Mouse (Mus musculus): Measurements from ENCODE around the gene Mrln. TPM values are rescaled to one million over a fixed set of nuclear protein-coding genes. Genes with fewer than 3 reads are reported as not detected.

Gene Mrln
- polyA plus RNA-seq, 1 experiment from 2014 or later, result 1.4 TPM

- 86% methylated on average over 9 of the region's 9 CpGs for WGBS
- no peaks in the 10 kb centered on the region for H3K27me3 ChIP-seq
- no peaks in the 10 kb centered on the region for H3K9me3 ChIP-seq
- no peak overlapping the region for H3K4me2 ChIP-seq
- H3K4me3 ChIP-seq (replicated peaks), result no peak overlapping the region
- H3K4me1 ChIP-seq, result peaks cover 8% of the 10 kb centered on the region; the same call in 1 of the 2 replicates
- no peak overlapping the region for H3K9ac ChIP-seq
- no peak for ATAC-seq (ENCODE audit: low FRiP score)
- H3K36me3 ChIP-seq (replicated peaks), result no peaks in the 10 kb centered on the region
- no peak overlapping the region for H3K27ac ChIP-seq
Measured at GRCm38 (mm10) chr10:70264337-70265036, 60.0 kb downstream of the Mrln start.

- Histone ChIP-seq H3K9me3 (no peaks in the 10 kb centered on the region), H3K9ac (no peak overlapping the region), H3K36me3 (replicated peaks) (no peaks in the 10 kb centered on the region), H3K27ac (no peak overlapping the region), H3K4me3 (replicated peaks) (no peak overlapping the region), H3K4me1 (no peaks in the 10 kb centered on the region), H3K4me2 (no peak overlapping the region), H3K27me3 (no peaks in the 10 kb centered on the region)
- no peak for ATAC-seq (ENCODE audit: low FRiP score)
- 93% methylated on average over 6 of the region's 6 CpGs for WGBS
Measured at GRCm38 (mm10) chr10:70266501-70266900, 62.0 kb downstream of the Mrln start.

GRCm38 (mm10) chr10:70268581-70269446, 64.3 kb downstream of the Mrln start:
- no peaks in the 10 kb centered on the region for H3K9me3 ChIP-seq
- no peaks in the 10 kb centered on the region for H3K4me1 ChIP-seq
- ATAC-seq (ENCODE audit: low FRiP score), result no peak
- no peaks in the 10 kb centered on the region for H3K27me3 ChIP-seq
- no peak overlapping the region for H3K27ac ChIP-seq
- H3K4me2 ChIP-seq, result no peak overlapping the region
- WGBS, result 82% methylated on average over 23 of the region's 23 CpGs
- H3K9ac ChIP-seq, result no peak overlapping the region
- H3K4me3 ChIP-seq (replicated peaks), result no peak overlapping the region
- no peaks in the 10 kb centered on the region for H3K36me3 ChIP-seq (replicated peaks)

Other genes starting within 250 kb of the Mrln start
- gene Ccdc6, start 107.5 kb upstream of the Mrln start, polyA plus RNA-seq (2016; fragmentation: Nextera tagmentation; extraction: Ambion mirVana), result 15.9 TPM in 2 replicates
- 0.74 and 0.82 TPM in 2 replicates for gene Slc16a9, start 40.4 kb downstream of the Mrln start, polyA plus RNA-seq (2016; fragmentation: Nextera tagmentation; extraction: Ambion mirVana)
- 17.7 and 19.1 TPM in 2 replicates for gene Fam13c, start 235.8 kb downstream of the Mrln start, polyA plus RNA-seq (2016; fragmentation: Nextera tagmentation; extraction: Ambion mirVana)

Data from forebrain, embryonic 12.5 days (tissue).